Mouse (Mus musculus) heart, embryonic 16.5 days (tissue): Measurements from ENCODE around the gene Tmem132b. TPM values are rescaled to one million over a fixed set of nuclear protein-coding genes. Genes with fewer than 3 reads are reported as not detected.

Source experiments
- ATAC-seq: fragments of 200-750 bp; cut with Nextera tagmentation; replicated peaks from 2 replicates; pipeline ENCODE4 v1.8.0; 2017; ENCODE audit warnings: moderate number of reproducible peaks; ENCODE audit not compliant: insufficient read depth, low FRiP score; ENCODE audit errors: extremely low read depth
- H3K27ac ChIP-seq: fragments of 300-500 bp; sonication (generic); 2 replicates; pipeline ENCODE4 v1.5.1; 2014; ENCODE audit warnings: mild to moderate bottlenecking, low read length, control low read depth, moderate library complexity
- H3K27me3 ChIP-seq: fragments of 300-500 bp; sonication (generic); 2 replicates; pipeline ENCODE4 v1.6.1; 2014; ENCODE audit warnings: low read length, mixed read lengths; ENCODE audit not compliant: control insufficient read depth, insufficient read depth
- H3K36me3 ChIP-seq: fragments of 300-500 bp; sonication (generic); 2 replicates; pipeline ENCODE4 v1.6.1; 2014; ENCODE audit not compliant: control insufficient read depth, insufficient read depth
- H3K4me1 ChIP-seq: fragments of 300-500 bp; sonication (generic); 2 replicates; pipeline ENCODE4 v1.6.1; 2014; ENCODE audit warnings: low read length, mixed read lengths; ENCODE audit not compliant: control insufficient read depth, insufficient read depth
- H3K4me2 ChIP-seq: fragments of 300-500 bp; sonication (generic); 2 replicates; pipeline ENCODE4 v1.6.1; 2014; ENCODE audit warnings: low read depth, mild to moderate bottlenecking, control low read depth, low read length
- H3K4me3 ChIP-seq: fragments of 300-500 bp; sonication (generic); 2 replicates; pipeline ENCODE4 v1.5.1; 2014; ENCODE audit warnings: mild to moderate bottlenecking, control low read depth, low read length
- H3K9ac ChIP-seq: fragments of 300-500 bp; sonication (generic); 2 replicates; pipeline ENCODE4 v1.6.1; 2014; ENCODE audit warnings: low read length, control low read depth
- H3K9me3 ChIP-seq: fragments of 300-500 bp; sonication (generic); replicated peaks from 2 replicates; pipeline ENCODE4 v1.6.1; 2016; ENCODE audit warnings: low read length; ENCODE audit not compliant: control insufficient read depth
- WGBS: fragments of 180-500 bp; shearing (Covaris S2); extraction: QIAGEN DNeasy Blood & Tissue Kit; methylation state at CpG from one replicate; pipeline ENCODE4 v1.1.7; 2014; 5-methylcytosine and 5-hydroxymethylcytosine counted together
- polyA plus RNA-seq: library from polyadenylated mRNA; unstranded; fragments of >200 nt; fragmentation: Nextera tagmentation; extraction: Ambion mirVana; gene quantifications from 2 replicates; pipeline ENCODE4 v1.2.1, GENCODE M21; 2015

Gene Tmem132b
- polyA plus RNA-seq, 1 experiment from 2014 or later = not detected

DNA sequence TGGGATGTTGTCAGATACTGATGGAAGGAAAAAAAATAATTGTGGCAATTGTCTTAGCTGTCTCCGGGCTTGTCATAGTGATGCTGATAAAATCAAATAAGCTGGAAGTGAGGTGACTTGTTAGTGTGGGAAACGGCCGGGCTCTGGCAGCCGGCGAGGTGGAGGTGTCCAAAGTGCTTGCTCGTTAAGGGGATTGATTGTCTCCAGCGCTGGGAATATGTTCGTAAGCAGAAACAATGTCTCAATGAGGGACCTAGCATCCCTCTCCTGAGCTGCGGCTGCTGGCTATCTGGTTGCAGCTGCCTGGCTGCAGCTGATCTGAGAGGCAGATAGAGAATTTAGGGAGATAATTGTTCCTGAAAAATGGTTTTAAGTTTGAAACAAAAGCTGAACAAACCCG is 161.0 kb downstream of the Tmem132b start:
- Histone ChIP-seq H3K4me2 (no peak overlapping the region), H3K9me3 (no peaks in the 10 kb centered on the region), H3K9ac (no peak overlapping the region), H3K4me3 (no peak overlapping the region), H3K4me1 (no peaks in the 10 kb centered on the region), H3K27me3 (no peaks in the 10 kb centered on the region), H3K36me3 (no peaks in the 10 kb centered on the region), H3K27ac (no peak overlapping the region)
- no peak for ATAC-seq
- 40% methylated on average over 10 of the region's 10 CpGs for WGBS

DNA sequence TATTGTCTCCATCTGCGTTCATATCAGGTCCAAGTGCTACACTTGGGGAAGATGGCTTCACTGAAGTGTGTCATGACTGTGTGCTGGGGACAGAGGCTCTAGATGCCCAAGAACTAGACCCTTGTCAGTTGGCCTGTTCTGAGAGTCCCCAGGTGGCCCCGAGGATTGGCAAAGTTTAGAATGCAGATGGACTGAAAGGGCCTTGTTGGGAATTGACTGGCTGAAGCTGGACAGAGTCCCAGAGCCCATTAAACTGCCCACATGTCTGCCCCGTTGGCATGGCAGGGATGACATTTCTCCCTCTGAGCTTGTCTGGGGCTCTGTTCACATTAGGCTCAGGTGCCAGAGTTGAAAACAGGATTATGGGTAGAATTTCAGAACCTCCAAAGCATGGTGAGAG is 167.8 kb downstream of the Tmem132b start:
- Histone ChIP-seq H3K4me3 (no peak overlapping the region), H3K9ac (no peak overlapping the region), H3K4me2 (no peak overlapping the region), H3K27ac (no peak overlapping the region), H3K4me1 (no peaks in the 10 kb centered on the region), H3K36me3 (no peaks in the 10 kb centered on the region), H3K9me3 (no peaks in the 10 kb centered on the region), H3K27me3 (no peaks in the 10 kb centered on the region)
- no peak for ATAC-seq
- WGBS = 65% methylated on average over 3 of the region's 3 CpGs

DNA sequence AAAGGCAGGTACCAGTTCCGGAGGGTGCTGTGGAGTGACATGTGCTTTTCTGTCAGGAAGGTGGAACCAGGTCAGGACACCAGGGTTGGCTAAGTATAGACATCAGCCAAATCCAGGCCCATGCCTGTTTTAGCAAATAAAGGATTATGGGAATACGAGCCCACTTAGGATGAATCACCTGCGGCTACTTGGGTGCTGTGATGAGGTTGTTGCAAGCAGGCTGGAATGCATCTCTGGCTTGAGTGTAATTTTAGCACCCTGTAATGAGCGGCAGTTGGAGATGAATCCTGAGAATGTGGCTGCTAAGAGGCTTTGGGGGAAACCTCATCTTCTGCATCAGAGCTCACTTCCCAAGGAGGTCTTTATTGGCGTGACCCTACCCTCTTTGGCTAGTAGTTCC is 168.7 kb downstream of the Tmem132b start:
- no peak for ATAC-seq
- no peaks in the 10 kb centered on the region for H3K9me3 ChIP-seq
- H3K27ac ChIP-seq = no peak overlapping the region
- no peak overlapping the region for H3K4me3 ChIP-seq
- no peak overlapping the region for H3K9ac ChIP-seq
- no peak overlapping the region for H3K4me2 ChIP-seq
- 76% methylated on average over 5 of the region's 5 CpGs for WGBS
- H3K4me1 ChIP-seq = no peaks in the 10 kb centered on the region
- no peaks in the 10 kb centered on the region for H3K36me3 ChIP-seq
- H3K27me3 ChIP-seq = no peaks in the 10 kb centered on the region

DNA sequence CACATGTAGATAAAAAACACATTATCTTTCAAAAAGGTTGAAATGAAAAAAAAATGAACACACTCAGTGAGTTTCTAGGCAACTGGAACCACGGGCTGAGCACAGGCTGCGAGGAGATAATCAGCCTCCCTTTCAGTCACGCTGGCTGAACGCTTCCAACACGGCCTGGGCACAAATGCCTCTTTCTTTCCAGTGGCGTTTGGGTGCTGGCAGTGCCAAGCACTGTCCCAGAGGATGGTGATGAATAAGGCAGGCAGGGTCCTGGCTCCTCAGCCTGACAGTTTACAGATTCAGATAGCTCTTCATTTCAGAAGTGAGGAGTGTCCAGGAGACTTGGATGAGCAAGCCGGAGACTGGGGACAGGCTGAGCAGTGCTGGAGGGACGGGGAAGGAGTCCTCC is 173.8 kb downstream of the Tmem132b start:
- Histone ChIP-seq H3K4me1 (no peaks in the 10 kb centered on the region), H3K4me2 (no peak overlapping the region), H3K36me3 (no peaks in the 10 kb centered on the region), H3K4me3 (no peak overlapping the region), H3K9me3 (no peaks in the 10 kb centered on the region), H3K27me3 (no peaks in the 10 kb centered on the region), H3K27ac (no peak overlapping the region), H3K9ac (no peak overlapping the region)
- 67% methylated on average over 8 of the region's 8 CpGs for WGBS
- no peak for ATAC-seq

DNA sequence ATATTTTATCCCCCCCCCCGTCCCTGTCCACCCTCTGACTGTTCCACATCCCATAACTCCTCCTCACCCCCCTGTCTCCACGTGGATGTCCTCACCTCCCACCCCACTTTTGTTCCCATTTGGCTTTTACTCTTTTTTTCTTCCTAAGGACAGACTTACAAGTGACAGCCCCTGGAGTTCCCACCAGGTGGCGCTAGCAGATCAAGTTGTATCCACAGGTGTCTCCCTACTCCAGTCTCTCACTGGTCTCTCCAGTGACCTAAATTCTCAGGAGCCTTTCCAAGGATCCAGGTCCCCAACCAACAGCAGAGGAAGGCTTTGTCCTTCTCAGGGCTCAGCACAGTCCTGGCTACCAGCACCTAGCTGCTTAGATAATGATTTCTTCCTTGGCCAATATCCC is 177.6 kb downstream of the Tmem132b start:
- Histone ChIP-seq H3K36me3 (no peaks in the 10 kb centered on the region), H3K27me3 (no peaks in the 10 kb centered on the region), H3K9me3 (no peaks in the 10 kb centered on the region; the same call in 1 of the 2 replicates), H3K4me3 (no peak overlapping the region), H3K4me2 (no peak overlapping the region), H3K4me1 (no peaks in the 10 kb centered on the region), H3K9ac (no peak overlapping the region), H3K27ac (no peak overlapping the region)
- 3% methylated on average over 3 of the region's 3 CpGs for WGBS
- ATAC-seq = no peak

DNA sequence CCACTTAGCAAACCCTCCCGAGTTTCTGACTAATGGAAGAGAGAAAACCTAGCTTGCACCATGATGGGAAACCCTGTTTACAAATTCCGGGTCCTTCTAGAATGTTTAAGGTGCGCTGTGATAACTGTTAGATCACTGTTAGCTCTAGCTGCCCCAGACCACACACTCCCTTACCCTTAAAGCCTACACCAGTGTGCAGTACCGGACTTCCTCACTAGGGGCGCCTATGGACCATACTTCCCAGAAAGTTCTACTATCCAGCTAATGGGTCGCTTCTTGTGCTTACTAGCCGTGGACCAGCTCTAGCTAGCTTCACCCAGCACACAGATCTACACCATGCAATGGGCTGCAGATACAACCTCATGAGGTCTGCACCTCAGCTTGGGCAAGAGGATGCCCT is 195.2 kb downstream of the Tmem132b start:
- Histone ChIP-seq H3K4me1 (no peaks in the 10 kb centered on the region), H3K36me3 (no peaks in the 10 kb centered on the region), H3K4me3 (no peak overlapping the region), H3K9ac (no peak overlapping the region), H3K9me3 (peaks cover 24% of the 10 kb centered on the region), H3K27me3 (no peaks in the 10 kb centered on the region), H3K27ac (no peak overlapping the region), H3K4me2 (no peak overlapping the region)
- ATAC-seq = no peak
- WGBS = 80% methylated on average over 7 of the region's 7 CpGs

DNA sequence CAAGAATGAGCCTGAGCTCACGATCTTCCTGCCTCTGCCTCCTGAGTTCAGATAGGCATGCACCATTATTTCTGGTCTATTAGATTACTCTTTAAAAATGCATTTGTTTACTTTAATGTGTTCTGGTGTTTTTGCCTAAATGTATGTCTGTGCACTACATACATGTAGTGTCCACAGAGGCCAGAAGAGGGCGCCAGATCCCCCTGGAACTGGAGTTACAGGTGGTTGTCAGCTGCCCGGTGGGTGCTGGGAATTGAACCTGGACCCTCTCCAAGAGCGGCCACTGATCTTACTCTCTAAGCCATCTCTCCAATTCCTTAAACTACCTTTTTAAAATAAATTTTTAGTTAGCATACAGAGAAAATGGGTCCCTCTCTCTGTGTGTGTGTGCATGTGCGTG is 195.9 kb downstream of the Tmem132b start:
- H3K9ac ChIP-seq = no peak overlapping the region
- no peak for ATAC-seq
- H3K4me1 ChIP-seq = no peaks in the 10 kb centered on the region
- no peaks in the 10 kb centered on the region for H3K36me3 ChIP-seq
- 72% methylated on average over 5 of the region's 5 CpGs for WGBS
- peaks cover 24% of the 10 kb centered on the region for H3K9me3 ChIP-seq
- no peak overlapping the region for H3K27ac ChIP-seq
- no peak overlapping the region for H3K4me3 ChIP-seq
- no peaks in the 10 kb centered on the region for H3K27me3 ChIP-seq
- no peak overlapping the region for H3K4me2 ChIP-seq

DNA sequence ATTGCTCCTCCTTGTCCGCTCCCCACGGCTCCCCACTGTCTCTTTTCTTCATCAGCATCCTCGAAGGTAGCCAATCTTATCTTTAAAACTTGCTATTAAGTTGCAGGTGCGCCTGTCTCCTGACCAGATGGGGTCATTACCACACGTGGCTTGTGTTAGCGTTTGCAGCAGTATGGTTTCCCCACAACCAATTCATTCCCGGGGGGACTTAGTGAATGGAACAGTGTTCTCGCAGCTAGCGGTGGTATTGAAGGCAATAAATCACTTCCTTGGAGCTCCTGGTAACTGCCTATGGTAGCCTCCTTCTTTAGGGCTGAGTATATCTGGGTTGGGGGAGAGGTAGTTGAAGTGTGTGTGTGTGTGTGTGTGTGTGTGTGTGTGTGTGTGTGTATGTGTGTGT is 196.4 kb downstream of the Tmem132b start:
- ATAC-seq = no peak

DNA sequence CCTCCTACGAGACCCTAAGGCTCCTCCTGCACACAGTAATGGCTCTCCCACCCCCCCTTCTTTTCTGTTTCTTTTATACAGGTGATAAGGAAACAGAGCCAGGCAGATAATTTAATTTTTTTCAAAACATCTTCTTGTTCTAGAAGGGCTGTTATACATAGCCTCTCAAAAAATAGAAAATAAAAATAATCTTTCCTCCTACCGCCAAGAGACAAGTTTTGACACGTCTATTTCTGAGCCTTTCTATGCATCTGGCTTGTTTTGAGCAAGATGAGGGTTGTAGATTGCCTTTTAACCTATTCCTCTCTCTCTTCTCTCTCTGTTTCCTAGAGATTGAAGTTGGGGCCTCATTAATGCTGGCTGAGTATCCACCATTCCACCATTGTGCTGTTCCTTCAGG is 196.9 kb downstream of the Tmem132b start:
- Histone ChIP-seq H3K4me1 (no peaks in the 10 kb centered on the region), H3K36me3 (no peaks in the 10 kb centered on the region), H3K9ac (no peak overlapping the region), H3K27me3 (no peaks in the 10 kb centered on the region), H3K4me3 (no peak overlapping the region), H3K4me2 (no peak overlapping the region), H3K27ac (no peak overlapping the region), H3K9me3 (peaks cover 31% of the 10 kb centered on the region)
- WGBS = 64% methylated on average over 3 of the region's 3 CpGs
- ATAC-seq = no peak

More for the DNA sequence above, 196.4 kb downstream of the Tmem132b start:
- Histone ChIP-seq H3K9ac (no peak overlapping the region), H3K27me3 (no peaks in the 10 kb centered on the region), H3K27ac (no peak overlapping the region), H3K4me1 (no peaks in the 10 kb centered on the region), H3K36me3 (no peaks in the 10 kb centered on the region), H3K4me2 (no peak overlapping the region), H3K9me3 (peaks cover 25% of the 10 kb centered on the region), H3K4me3 (no peak overlapping the region)
- 81% methylated on average over 9 of the region's 9 CpGs for WGBS

DNA sequence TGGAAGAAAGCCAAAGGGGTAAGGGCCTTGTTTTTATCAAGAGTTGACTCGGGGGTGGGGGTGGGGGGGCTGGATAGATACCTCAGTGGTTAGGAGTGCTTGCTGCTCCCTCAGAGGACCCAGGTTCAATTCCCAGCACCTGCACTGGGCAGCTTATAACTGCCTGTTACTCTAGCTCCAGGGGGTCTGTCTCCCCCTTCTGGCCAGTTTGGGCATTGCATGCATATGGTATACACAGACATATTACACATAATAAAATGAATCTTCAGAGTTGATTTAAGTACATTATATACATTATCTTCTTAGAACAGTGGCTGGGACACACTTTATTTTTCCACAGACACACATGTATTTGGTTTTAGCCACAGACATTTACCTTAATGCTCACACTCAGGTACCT is 202.2 kb downstream of the Tmem132b start:
- Histone ChIP-seq H3K4me1 (no peaks in the 10 kb centered on the region), H3K27ac (no peak overlapping the region), H3K4me3 (no peak overlapping the region), H3K9ac (no peak overlapping the region), H3K4me2 (no peak overlapping the region), H3K27me3 (no peaks in the 10 kb centered on the region), H3K9me3 (peaks cover 13% of the 10 kb centered on the region), H3K36me3 (no peaks in the 10 kb centered on the region)
- no peak for ATAC-seq
- WGBS = 63% methylated on average over 1 of the region's 1 CpGs
